Mouse (Mus musculus) forebrain, embryonic 12.5 days (tissue): Measurements from ENCODE around the gene Pml. TPM values are rescaled to one million over a fixed set of nuclear protein-coding genes. Genes with fewer than 3 reads are reported as not detected.
A peak's percentile ranks its signal among the peaks of the same experiment; 100 is the strongest.

Experiments used
- ATAC-seq: fragments of 200-750 bp; cut with Nextera tagmentation; 2 replicates; pipeline ENCODE4 v1.8.0; 2017; ENCODE audit warnings: moderate TSS enrichment; ENCODE audit not compliant: low FRiP score
- H3K27ac ChIP-seq: fragments of 300-500 bp; sonication (generic); 2 replicates; pipeline ENCODE4 v1.5.1; 2016; ENCODE audit warnings: mild to moderate bottlenecking
- H3K27me3 ChIP-seq: fragments of 300-500 bp; sonication (generic); 2 replicates; pipeline ENCODE4 v1.6.1; 2016; ENCODE audit warnings: mild to moderate bottlenecking
- H3K36me3 ChIP-seq: fragments of 300-500 bp; sonication (generic); replicated peaks from 2 replicates; pipeline ENCODE4 v1.6.1; 2016; ENCODE audit warnings: mild to moderate bottlenecking
- H3K4me1 ChIP-seq: fragments of 300-500 bp; sonication (generic); 2 replicates; pipeline ENCODE4 v1.6.1; 2016
- H3K4me2 ChIP-seq: fragments of 300-500 bp; sonication (generic); 2 replicates; pipeline ENCODE4 v1.6.1; 2016; ENCODE audit warnings: mild to moderate bottlenecking, moderate library complexity
- H3K4me3 ChIP-seq: fragments of 300-500 bp; sonication (generic); replicated peaks from 2 replicates; pipeline ENCODE4 v1.5.1; 2016; ENCODE audit warnings: mild to moderate bottlenecking
- H3K9ac ChIP-seq: fragments of 300-500 bp; sonication (generic); 2 replicates; pipeline ENCODE4 v1.6.1; 2016; ENCODE audit warnings: mild to moderate bottlenecking
- H3K9me3 ChIP-seq: fragments of 300-500 bp; sonication (generic); 2 replicates; pipeline ENCODE4 v1.6.1; 2016
- WGBS: fragments of 180-500 bp; shearing (Covaris S2); methylation state at CpG from one replicate; pipeline ENCODE4 v1.1.7; 2016; 5-methylcytosine and 5-hydroxymethylcytosine counted together
- polyA plus RNA-seq: library from polyadenylated mRNA; unstranded; fragments of >200 nt; fragmentation: Nextera tagmentation; extraction: Ambion mirVana; gene quantifications from 2 replicates; pipeline ENCODE4 v1.2.1, GENCODE M21; 2016

The Pml gene
- 11.1 TPM in 2 replicates for polyA plus RNA-seq

GRCm38 (mm10) chr9:58249592-58250192 is at the start of gene Pml:
Gene Pml (minus strand): TSS chr9:58249786.
- H3K4me1 ChIP-seq = peaks cover 44% of the 10 kb centered on the region
- WGBS = 2% methylated on average over 16 of the region's 16 CpGs

DNA sequence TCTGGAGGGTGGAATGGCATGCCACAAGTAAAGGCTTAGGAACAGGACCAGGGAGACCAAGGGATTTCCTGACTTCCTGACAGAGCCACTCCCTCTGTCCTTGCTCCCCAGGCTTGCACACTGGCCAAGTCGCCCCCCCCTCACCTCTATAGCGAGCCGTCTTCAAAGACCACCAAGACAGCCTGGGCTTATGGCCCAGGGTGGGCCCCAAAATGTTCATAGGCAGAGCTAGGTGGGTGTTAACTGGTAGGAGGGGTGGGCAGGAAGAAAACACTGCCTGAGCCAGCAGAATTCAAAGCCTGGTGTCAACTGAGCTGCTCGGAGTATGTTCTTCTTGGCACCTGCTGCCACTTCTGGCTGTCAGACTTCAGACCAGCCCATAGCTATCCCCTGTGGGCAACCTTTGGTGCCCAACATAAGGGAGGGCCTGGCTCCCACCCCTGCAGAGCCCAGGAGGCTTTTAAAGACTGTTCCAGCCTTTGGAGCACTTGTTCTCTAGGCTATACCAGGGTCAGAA is 48.4 kb upstream of the Pml start:
- Histone ChIP-seq H3K36me3 (no peaks in the 10 kb centered on the region), H3K4me1 (peaks cover 12% of the 10 kb centered on the region), H3K9ac (no peak overlapping the region), H3K27ac (no peak overlapping the region), H3K4me3 (no peak overlapping the region), H3K27me3 (no peaks in the 10 kb centered on the region), H3K4me2 (no peak overlapping the region), H3K9me3 (no peaks in the 10 kb centered on the region)
- WGBS = 71% methylated on average over 4 of the region's 4 CpGs
- ATAC-seq = no peak

More at GRCm38 (mm10) chr9:58249592-58250192, at the start of gene Pml:
- Histone ChIP-seq H3K4me2 (peak within 1 kb of the TSS; percentile 67), H3K27me3 (no peaks in the 10 kb centered on the region), H3K9ac (peak within 1 kb of the TSS; percentile 63), H3K9me3 (no peaks in the 10 kb centered on the region), H3K4me3 (peak within 1 kb of the TSS; percentile 44), H3K27ac (peak within 1 kb of the TSS; percentile 74), H3K36me3 (no peaks in the 10 kb centered on the region)
- no peak for ATAC-seq

DNA sequence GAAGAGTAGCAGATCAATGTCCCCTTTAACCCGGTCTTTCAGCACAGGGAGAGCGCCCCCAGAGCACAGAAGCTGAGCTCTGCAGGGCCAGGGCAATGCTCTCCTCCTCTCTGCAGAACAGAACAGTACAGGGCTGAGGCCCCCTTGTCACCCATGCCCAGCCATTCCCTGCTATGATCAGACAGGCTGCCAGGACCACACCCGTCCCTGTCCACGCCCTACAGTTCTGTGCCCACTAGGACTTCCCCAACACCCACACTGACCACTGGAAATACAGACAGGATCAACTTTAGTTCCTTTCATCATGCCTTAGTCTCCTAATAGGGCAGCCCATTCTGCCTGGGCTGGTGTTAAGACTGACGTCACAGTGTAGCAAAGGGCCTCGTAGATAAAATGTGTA is 47.5 kb upstream of the Pml start:
- H3K27me3 ChIP-seq = no peaks in the 10 kb centered on the region
- ATAC-seq = no peak
- 88% methylated on average over 6 of the region's 6 CpGs for WGBS

GRCm38 (mm10) chr9:58295766-58296361 is 46.3 kb upstream of the Pml start:
- peak overlapping the region; percentile 67 for H3K27ac ChIP-seq
- no peak for ATAC-seq

More for the DNA sequence above, 47.5 kb upstream of the Pml start:
- Histone ChIP-seq H3K4me3 (no peak overlapping the region), H3K9ac (no peak overlapping the region), H3K36me3 (no peaks in the 10 kb centered on the region), H3K27ac (no peak overlapping the region), H3K4me2 (no peak overlapping the region), H3K9me3 (no peaks in the 10 kb centered on the region), H3K4me1 (peaks cover 12% of the 10 kb centered on the region)

DNA sequence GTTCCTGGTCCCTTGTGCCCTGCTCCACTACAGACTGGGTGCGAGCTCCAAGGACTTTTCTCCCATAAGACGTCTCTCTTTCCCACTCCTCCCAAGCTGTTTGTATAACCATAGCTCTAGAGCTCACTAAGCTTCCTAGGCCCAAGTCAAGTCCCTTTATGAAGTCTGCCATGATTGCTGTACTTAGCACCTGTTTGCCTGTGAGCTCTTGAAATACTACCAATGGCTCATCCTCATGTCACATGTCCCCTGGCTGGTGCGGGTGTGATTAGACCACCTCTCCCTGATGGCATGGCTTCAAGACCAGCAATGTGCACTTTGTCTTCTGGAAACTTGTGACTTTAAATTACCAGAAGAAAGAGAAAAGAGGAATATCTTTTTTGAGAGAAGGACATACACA is 45.8 kb upstream of the Pml start:
- no peak overlapping the region for H3K4me3 ChIP-seq
- peaks cover 12% of the 10 kb centered on the region for H3K4me1 ChIP-seq
- no peaks in the 10 kb centered on the region for H3K27me3 ChIP-seq
- no peak overlapping the region for H3K9ac ChIP-seq
- ATAC-seq = no peak
- no peak overlapping the region for H3K27ac ChIP-seq
- no peak overlapping the region for H3K4me2 ChIP-seq
- H3K36me3 ChIP-seq = no peaks in the 10 kb centered on the region
- WGBS = 94% methylated on average over 3 of the region's 3 CpGs
- H3K9me3 ChIP-seq = no peaks in the 10 kb centered on the region

More at GRCm38 (mm10) chr9:58295766-58296361, 46.3 kb upstream of the Pml start:
- no peaks in the 10 kb centered on the region for H3K9me3 ChIP-seq
- no peak overlapping the region for H3K4me2 ChIP-seq
- H3K27me3 ChIP-seq = no peaks in the 10 kb centered on the region
- no peak overlapping the region for H3K4me3 ChIP-seq
- no peaks in the 10 kb centered on the region for H3K36me3 ChIP-seq
- 17% methylated on average over 9 of the region's 9 CpGs for WGBS
- H3K9ac ChIP-seq = no peak overlapping the region
- H3K4me1 ChIP-seq = peaks cover 12% of the 10 kb centered on the region

- Histone ChIP-seq H3K27ac (no peak overlapping the region), H3K4me3 (no peak overlapping the region), H3K9me3 (no peaks in the 10 kb centered on the region), H3K4me2 (no peak overlapping the region), H3K27me3 (no peaks in the 10 kb centered on the region), H3K9ac (no peak overlapping the region), H3K36me3 (no peaks in the 10 kb centered on the region), H3K4me1 (peaks cover 12% of the 10 kb centered on the region)
- 68% methylated on average over 7 of the region's 7 CpGs for WGBS
- no peak for ATAC-seq
These were observed 44.9 kb upstream of the Pml start for GRCm38 (mm10) chr9:58294527-58294926.

- 95% methylated on average over 2 of the region's 2 CpGs for WGBS
These were observed 40.3 kb upstream of the Pml start for GRCm38 (mm10) chr9:58289901-58290300.

DNA sequence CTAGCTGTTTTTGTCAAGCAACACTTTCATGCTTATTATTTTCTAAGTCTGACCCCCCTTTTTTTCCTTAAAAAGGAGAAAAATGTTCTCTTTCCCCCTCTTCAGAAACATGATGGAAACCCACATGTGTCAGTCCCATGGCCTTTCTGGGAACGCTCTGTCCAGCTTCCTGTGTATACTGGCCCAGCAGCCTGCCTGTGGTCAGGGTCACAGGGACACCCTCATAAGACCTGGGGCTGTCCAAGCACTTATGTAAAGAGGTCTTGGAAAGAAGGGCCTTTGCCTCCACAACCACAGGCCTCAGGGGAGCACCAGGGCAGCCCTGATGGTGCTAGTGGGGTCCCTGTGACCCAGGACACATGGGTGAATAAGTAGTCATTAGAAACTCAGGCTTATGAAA is 39.5 kb upstream of the Pml start:
- Histone ChIP-seq H3K4me3 (no peak overlapping the region), H3K27ac (no peak overlapping the region), H3K36me3 (no peaks in the 10 kb centered on the region), H3K4me2 (no peak overlapping the region), H3K9ac (no peak overlapping the region), H3K9me3 (no peaks in the 10 kb centered on the region), H3K4me1 (no peaks in the 10 kb centered on the region), H3K27me3 (no peaks in the 10 kb centered on the region)
- WGBS = 90% methylated on average over 1 of the region's 1 CpGs
- ATAC-seq = no peak

More at GRCm38 (mm10) chr9:58289901-58290300, 40.3 kb upstream of the Pml start:
- Histone ChIP-seq H3K4me1 (no peaks in the 10 kb centered on the region), H3K36me3 (no peaks in the 10 kb centered on the region), H3K9me3 (no peaks in the 10 kb centered on the region), H3K27me3 (no peaks in the 10 kb centered on the region), H3K4me2 (no peak overlapping the region), H3K27ac (no peak overlapping the region), H3K9ac (no peak overlapping the region), H3K4me3 (no peak overlapping the region)
- no peak for ATAC-seq

GRCm38 (mm10) chr9:58283431-58283830 is 33.8 kb upstream of the Pml start:
- Histone ChIP-seq H3K4me3 (no peak overlapping the region), H3K27ac (no peak overlapping the region), H3K4me1 (no peaks in the 10 kb centered on the region), H3K9ac (no peak overlapping the region), H3K4me2 (no peak overlapping the region), H3K9me3 (no peaks in the 10 kb centered on the region), H3K27me3 (no peaks in the 10 kb centered on the region), H3K36me3 (no peaks in the 10 kb centered on the region)
- 85% methylated on average over 7 of the region's 7 CpGs for WGBS
- no peak for ATAC-seq

- no peaks in the 10 kb centered on the region for H3K27me3 ChIP-seq
- WGBS = 51% methylated on average over 3 of the region's 3 CpGs
- no peaks in the 10 kb centered on the region for H3K4me1 ChIP-seq
- ATAC-seq = no peak
- no peaks in the 10 kb centered on the region for H3K36me3 ChIP-seq
- H3K4me3 ChIP-seq = no peak overlapping the region
- H3K4me2 ChIP-seq = no peak overlapping the region
- no peaks in the 10 kb centered on the region for H3K9me3 ChIP-seq
- no peak overlapping the region for H3K27ac ChIP-seq
- no peak overlapping the region for H3K9ac ChIP-seq
These were observed 32.0 kb upstream of the Pml start for GRCm38 (mm10) chr9:58281597-58281996.

- H3K9me3 ChIP-seq = no peaks in the 10 kb centered on the region
- no peaks in the 10 kb centered on the region for H3K36me3 ChIP-seq
- H3K9ac ChIP-seq = no peak overlapping the region
- 0 out of 2 replicates have a peak, but pooled peaks have one; percentile 41 for ATAC-seq
- H3K4me3 ChIP-seq = no peak overlapping the region
- H3K4me1 ChIP-seq = 0 out of 2 replicates have a peak, but pooled peaks cover under 1% of the 10 kb centered on the region
- no peak overlapping the region for H3K4me2 ChIP-seq
- no peaks in the 10 kb centered on the region for H3K27me3 ChIP-seq
- H3K27ac ChIP-seq = no peak overlapping the region
- WGBS = 40% methylated on average over 9 of the region's 9 CpGs
These were observed 30.9 kb upstream of the Pml start for GRCm38 (mm10) chr9:58280259-58281109.

DNA sequence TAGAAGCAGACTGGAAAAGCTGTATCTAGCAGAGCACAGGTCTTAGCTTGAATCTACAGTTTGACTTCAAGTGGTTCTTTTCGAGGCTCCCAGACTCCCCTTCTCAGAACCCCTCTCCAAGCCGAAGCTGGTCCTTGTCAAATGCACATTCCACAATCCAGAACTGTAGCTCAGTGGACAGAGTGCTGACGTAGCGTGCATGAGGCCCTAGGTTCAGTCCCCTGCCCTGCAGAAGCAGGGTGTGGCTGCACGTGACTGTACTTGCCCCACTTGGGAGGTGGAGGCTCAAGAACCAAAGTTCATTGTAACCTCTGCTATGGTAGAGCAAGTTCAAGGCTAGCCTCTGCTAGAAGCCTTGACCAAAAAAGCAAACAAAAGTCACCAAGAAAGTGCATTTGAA is 30.2 kb upstream of the Pml start:
- no peak overlapping the region for H3K27ac ChIP-seq
- no peaks in the 10 kb centered on the region for H3K9me3 ChIP-seq
- ATAC-seq = no peak
- WGBS = 67% methylated on average over 5 of the region's 5 CpGs
- H3K27me3 ChIP-seq = no peaks in the 10 kb centered on the region
- H3K4me3 ChIP-seq = no peak overlapping the region
- H3K9ac ChIP-seq = no peak overlapping the region
- H3K36me3 ChIP-seq = no peaks in the 10 kb centered on the region
- H3K4me1 ChIP-seq = 0 out of 2 replicates have a peak, but pooled peaks cover 7% of the 10 kb centered on the region
- no peak overlapping the region for H3K4me2 ChIP-seq
